Mouse (Mus musculus): ENCODE measurements at regions not wholly inside any gene's neighbourhood (a gene's known extent, or its start where the extent isn't known, plus 50 kb on each side); places are given as distances from the start of the nearest gene placed in this dataset.
A peak's percentile ranks its signal among the peaks of the same experiment; 100 is the strongest.

GRCm38 (mm10) chr14:40308316-40308715, 584.8 kb downstream of the Sh2d4b start:
- DNase-seq (ENCODE audit: low spot score in 2 of 2): peak; percentile 45 to 61

DNA sequence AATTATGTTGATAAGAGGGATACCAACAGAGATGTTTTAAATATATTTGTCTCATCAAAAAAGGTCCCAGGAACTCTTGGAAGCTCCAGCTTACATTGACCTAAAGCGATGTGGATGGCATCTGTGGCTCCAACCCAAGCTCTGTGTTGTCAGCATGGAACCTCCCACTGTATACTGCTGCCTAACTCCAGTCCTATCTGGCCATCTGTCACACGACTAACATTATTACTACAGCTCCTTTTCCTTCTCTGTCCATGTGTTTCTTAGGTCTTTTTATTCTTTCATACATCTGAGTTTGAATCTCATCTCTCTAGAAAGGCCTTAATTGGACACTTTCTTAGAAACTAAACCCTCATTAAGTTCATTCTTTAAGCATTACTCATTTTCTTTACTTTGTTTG, 613.9 kb downstream of the Sh2d4b start:
- DNase-seq (ENCODE audit: low spot score in 2 of 2): no peak

- DNase-seq (ENCODE audit: low spot score in 2 of 2): no peak
Observed at GRCm38 (mm10) chr14:40275331-40275730, 617.7 kb downstream of the Sh2d4b start.

DNA sequence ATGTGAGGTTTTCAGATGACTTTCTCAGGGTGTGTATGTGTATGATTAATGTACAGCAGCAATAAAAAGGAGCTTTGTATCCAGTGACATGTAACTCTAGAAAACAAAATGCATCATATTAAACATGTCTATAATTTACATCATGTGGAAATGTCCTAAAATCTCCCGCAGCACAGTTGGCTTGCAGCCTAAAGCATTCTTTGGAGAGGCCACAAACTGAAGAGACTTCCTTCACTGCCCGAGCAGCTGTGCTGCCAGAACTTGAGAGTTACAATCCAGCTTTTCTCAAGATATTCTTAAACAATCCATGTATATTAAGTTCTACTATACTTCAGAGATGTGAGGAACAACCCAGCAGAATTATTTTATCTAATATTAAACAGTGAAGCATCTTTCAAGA, 631.4 kb downstream of the Sh2d4b start:
- no peak for DNase-seq (ENCODE audit: low spot score in 2 of 2)

DNA sequence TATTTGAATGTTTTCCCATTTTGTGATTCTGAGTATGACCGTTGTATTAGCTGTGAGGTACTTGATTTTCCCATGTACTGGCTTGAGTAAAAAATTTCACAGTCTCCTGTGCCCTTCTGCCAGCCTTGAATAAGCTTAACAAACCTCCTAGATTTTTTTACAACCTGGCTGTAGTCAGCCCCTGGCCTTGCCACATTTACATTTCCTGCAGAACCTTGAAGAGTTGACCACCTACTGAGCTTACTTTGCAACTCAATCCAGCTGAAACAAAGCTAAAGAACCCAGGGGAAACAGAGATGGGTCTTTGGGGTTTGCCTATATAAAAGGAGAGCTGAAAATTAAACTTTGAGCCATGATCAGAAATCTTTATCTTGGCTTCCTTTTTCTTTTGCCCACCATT, 661.0 kb downstream of the Sh2d4b start:
- DNase-seq (ENCODE audit: low spot score in 2 of 2): no peak

- no peak for DNase-seq (ENCODE audit: low spot score in 2 of 2)
Observed at GRCm38 (mm10) chr14:40224331-40224730, 668.7 kb downstream of the Sh2d4b start.
